Mouse (Mus musculus): ENCODE data around the gene Ppp4c.
"Not testable (repeated sequence)": the region's sequence is repeated elsewhere in the genome, so short reads cannot be mapped to it uniquely, and the experiment has no call there.

Gene Ppp4c

GRCm38 (mm10) chr7:126779983-126780970, 12.0 kb downstream of the Ppp4c start:
- peak; percentile 88 for DNase-seq

- DNase-seq: not testable (repeated sequence)
Observed at GRCm38 (mm10) chr7:126779101-126779500, 13.2 kb downstream of the Ppp4c start.

- no peak for DNase-seq
Observed at GRCm38 (mm10) chr7:126778147-126778546, 14.1 kb downstream of the Ppp4c start.

GRCm38 (mm10) chr7:126777476-126777875, 14.8 kb downstream of the Ppp4c start:
- DNase-seq: peak in 1 of 2 experiments; percentile 49

GRCm38 (mm10) chr7:126776598-126777057, 15.7 kb downstream of the Ppp4c start, which contains the start of gene Ypel3:
Gene Ypel3, plus strand, starts transcription at chr7:126776955.
- peak; percentile 95 to 98 for DNase-seq

GRCm38 (mm10) chr7:126775978-126776234, 16.4 kb downstream of the Ppp4c start:
- DNase-seq: no peak

GRCm38 (mm10) chr7:126775185-126775977, 16.9 kb downstream of the Ppp4c start:
- DNase-seq: peak; percentile 37 to 49

- DNase-seq: no peak
Observed at GRCm38 (mm10) chr7:126774463-126774862, 17.8 kb downstream of the Ppp4c start.

GRCm38 (mm10) chr7:126773351-126773750, 18.9 kb downstream of the Ppp4c start:
- DNase-seq: no peak

GRCm38 (mm10) chr7:126770784-126771183, 21.5 kb downstream of the Ppp4c start:
- no peak for DNase-seq

GRCm38 (mm10) chr7:126767001-126767400, 25.3 kb downstream of the Ppp4c start:
- DNase-seq: no peak

- no peak for DNase-seq
Observed at GRCm38 (mm10) chr7:126766201-126766600, 26.1 kb downstream of the Ppp4c start, which contains the start of gene Gdpd3. Gene Gdpd3, plus strand, starts transcription at chr7:126766334.

- no peak for DNase-seq
Observed at GRCm38 (mm10) chr7:126765540-126765939, 26.8 kb downstream of the Ppp4c start.

- no peak for DNase-seq
Observed at GRCm38 (mm10) chr7:126762471-126763008, 29.8 kb downstream of the Ppp4c start.

GRCm38 (mm10) chr7:126761529-126762067, 30.7 kb downstream of the Ppp4c start:
- DNase-seq: no peak

GRCm38 (mm10) chr7:126760956-126761355, 31.3 kb downstream of the Ppp4c start:
- no peak for DNase-seq

GRCm38 (mm10) chr7:126760391-126760802, 31.9 kb downstream of the Ppp4c start:
- DNase-seq: no peak

- DNase-seq: no peak
Observed at GRCm38 (mm10) chr7:126759672-126760390, 32.5 kb downstream of the Ppp4c start.

GRCm38 (mm10) chr7:126759050-126759671, 33.1 kb downstream of the Ppp4c start, which contains the start of gene Mapk3:
Gene Mapk3, plus strand, starts transcription at chr7:126759601.
- DNase-seq: peak; percentile 88 to 92

GRCm38 (mm10) chr7:126758539-126758938, 33.8 kb downstream of the Ppp4c start:
- DNase-seq: no peak

GRCm38 (mm10) chr7:126754866-126755265, 37.4 kb downstream of the Ppp4c start:
- peak; percentile 63 to 67 for DNase-seq

All from thymus, postnatal 36 days (tissue).